Mouse (Mus musculus): ENCODE measurements around the gene Lrrc8e. TPM values are rescaled to one million over a fixed set of nuclear protein-coding genes. Genes with fewer than 3 reads are reported as not detected.

Gene Lrrc8e
- polyA plus RNA-seq, 1 experiment from 2014 or later: 2.8 TPM

DNA sequence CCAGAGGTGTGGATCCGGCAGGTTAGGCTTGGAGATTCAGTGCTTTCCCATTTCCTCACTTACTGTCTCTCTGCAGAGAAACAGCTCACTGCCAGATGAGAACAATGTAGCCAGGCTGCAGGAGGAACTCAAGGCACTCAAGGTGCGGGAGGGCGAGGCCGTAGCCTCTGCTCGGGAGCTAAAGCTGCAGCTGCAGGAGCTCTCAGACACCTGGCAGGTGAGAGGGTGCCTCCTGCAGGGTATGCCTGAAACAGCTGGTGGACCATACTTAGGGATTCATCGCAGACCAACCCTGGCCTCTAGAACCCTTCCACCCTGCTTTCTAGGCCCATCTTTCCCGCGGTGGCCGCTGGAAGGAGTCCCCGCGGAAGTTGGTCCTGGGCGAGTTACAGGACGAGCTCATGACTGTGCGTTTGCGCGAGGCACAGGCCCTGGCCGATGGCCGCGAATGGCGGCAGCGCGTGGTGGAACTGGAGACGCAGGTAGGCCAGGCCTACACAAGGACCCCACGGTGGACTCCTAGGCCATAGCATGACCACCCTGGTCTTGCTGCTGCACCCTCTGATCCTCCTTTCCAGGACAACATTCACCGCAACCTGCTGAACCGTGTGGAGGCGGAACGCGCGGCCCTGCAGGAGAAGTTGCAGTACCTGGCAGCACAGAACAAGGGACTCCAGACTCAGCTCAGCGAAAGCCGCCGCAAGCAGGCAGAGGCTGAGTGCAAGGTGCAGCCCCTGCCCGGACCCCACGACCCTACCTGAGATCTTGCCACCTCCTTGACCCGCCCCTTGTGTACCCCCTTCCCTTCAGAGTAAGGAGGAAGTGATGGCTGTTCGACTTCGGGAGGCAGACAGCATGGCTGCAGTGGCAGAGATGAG, 21.1 kb upstream of the Lrrc8e start:
- H3K4me2 ChIP-seq (ENCODE audit: low read depth, low read length): peak overlapping the region; percentile 45
- H3K9ac ChIP-seq (ENCODE audit: low read depth, low read length): peak overlapping the region; percentile 58
- H3K27ac ChIP-seq (ENCODE audit: low read length): no peak overlapping the region
- peaks cover 7% of the 10 kb centered on the region for H3K27me3 ChIP-seq (replicated peaks; ENCODE audit: control insufficient read depth, insufficient read depth, low read length)
- no peaks in the 10 kb centered on the region for H3K36me3 ChIP-seq (ENCODE audit: control insufficient read depth, insufficient read depth, low read length)
- ATAC-seq: peak; percentile 48
- peaks cover 24% of the 10 kb centered on the region for H3K4me1 ChIP-seq (ENCODE audit: control insufficient read depth, insufficient read depth, low read length)
- H3K9me3 ChIP-seq (ENCODE audit: control insufficient read depth, low read length): peaks cover 3% of the 10 kb centered on the region; the same call in 1 of the 2 replicates
- peak overlapping the region; percentile 23 for H3K4me3 ChIP-seq (ENCODE audit: low read length)
- 38% methylated on average over 38 of the region's 38 CpGs for WGBS

- peak overlapping the region; percentile 23 for H3K4me3 ChIP-seq (ENCODE audit: low read length)
- peaks cover 7% of the 10 kb centered on the region for H3K27me3 ChIP-seq (replicated peaks; ENCODE audit: control insufficient read depth, insufficient read depth, low read length)
- H3K9ac ChIP-seq (ENCODE audit: low read depth, low read length): peak overlapping the region; percentile 58
- ATAC-seq: peak; percentile 69
- 23% methylated on average over 44 of the region's 44 CpGs for WGBS
- peak overlapping the region; percentile 45 for H3K4me2 ChIP-seq (ENCODE audit: low read depth, low read length)
- no peaks in the 10 kb centered on the region for H3K36me3 ChIP-seq (ENCODE audit: control insufficient read depth, insufficient read depth, low read length)
- H3K9me3 ChIP-seq (ENCODE audit: control insufficient read depth, low read length): peaks cover 3% of the 10 kb centered on the region; the same call in 1 of the 2 replicates
- peaks cover 28% of the 10 kb centered on the region for H3K4me1 ChIP-seq (ENCODE audit: control insufficient read depth, insufficient read depth, low read length)
- H3K27ac ChIP-seq (ENCODE audit: low read length): peak overlapping the region; percentile 82
These were observed 20.2 kb upstream of the Lrrc8e start for GRCm38 (mm10) chr8:4206182-4207015.

DNA sequence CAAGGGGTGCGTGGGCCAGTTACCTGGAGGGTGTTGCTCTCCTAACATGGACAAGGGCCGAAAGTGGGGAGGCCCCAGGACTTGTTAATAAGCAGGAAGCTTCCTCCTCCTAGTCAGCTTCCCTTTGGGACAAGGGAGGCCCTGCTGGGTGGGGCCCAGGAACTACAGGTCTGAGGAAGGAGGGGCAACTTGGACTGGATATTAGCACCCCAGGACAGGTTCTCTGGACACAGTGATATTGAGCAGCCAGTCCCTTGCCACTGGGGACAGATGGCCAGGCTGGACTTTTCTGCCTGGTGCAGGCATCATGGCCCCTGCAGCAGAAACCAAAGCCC, 19.6 kb upstream of the Lrrc8e start:
- peaks cover 28% of the 10 kb centered on the region for H3K4me1 ChIP-seq (ENCODE audit: control insufficient read depth, insufficient read depth, low read length)
- 52% methylated on average over 2 of the region's 2 CpGs for WGBS
- H3K9ac ChIP-seq (ENCODE audit: low read depth, low read length): peak overlapping the region; percentile 58
- peak overlapping the region; percentile 23; the same call in 1 of the 2 replicates for H3K4me3 ChIP-seq (ENCODE audit: low read length)
- peaks cover 7% of the 10 kb centered on the region for H3K27me3 ChIP-seq (replicated peaks; ENCODE audit: control insufficient read depth, insufficient read depth, low read length)
- peak; percentile 64 for ATAC-seq
- H3K9me3 ChIP-seq (ENCODE audit: control insufficient read depth, low read length): peaks cover 3% of the 10 kb centered on the region; the same call in 1 of the 2 replicates
- H3K36me3 ChIP-seq (ENCODE audit: control insufficient read depth, insufficient read depth, low read length): no peaks in the 10 kb centered on the region
- peak overlapping the region; percentile 82 for H3K27ac ChIP-seq (ENCODE audit: low read length)
- peak overlapping the region; percentile 45 for H3K4me2 ChIP-seq (ENCODE audit: low read depth, low read length)

- Histone ChIP-seq H3K4me1 (ENCODE audit: control insufficient read depth, insufficient read depth, low read length) (peaks cover 50% of the 10 kb centered on the region), H3K4me2 (ENCODE audit: low read depth, low read length) (no peak overlapping the region), H3K27ac (ENCODE audit: low read length) (no peak overlapping the region), H3K27me3 (replicated peaks; ENCODE audit: control insufficient read depth, insufficient read depth, low read length) (peaks cover 5% of the 10 kb centered on the region; the same call in 1 of the 2 replicates), H3K4me3 (ENCODE audit: low read length) (no peak overlapping the region), H3K36me3 (ENCODE audit: control insufficient read depth, insufficient read depth, low read length) (no peaks in the 10 kb centered on the region), H3K9ac (ENCODE audit: low read depth, low read length) (no peak overlapping the region), H3K9me3 (ENCODE audit: control insufficient read depth, low read length) (peaks cover 3% of the 10 kb centered on the region; the same call in 1 of the 2 replicates)
- 79% methylated on average over 6 of the region's 6 CpGs for WGBS
- ATAC-seq: no peak
These were observed 15.5 kb upstream of the Lrrc8e start for GRCm38 (mm10) chr8:4211097-4211496.

- under 1% methylated on average over 25 of the region's 25 CpGs for WGBS
- Histone ChIP-seq H3K27ac (ENCODE audit: low read length) (peak overlapping the region; percentile 83), H3K4me1 (ENCODE audit: control insufficient read depth, insufficient read depth, low read length) (peaks cover 42% of the 10 kb centered on the region), H3K4me2 (ENCODE audit: low read depth, low read length) (peak overlapping the region; percentile 98), H3K9me3 (ENCODE audit: control insufficient read depth, low read length) (peaks cover 3% of the 10 kb centered on the region; the same call in 1 of the 2 replicates), H3K4me3 (ENCODE audit: low read length) (peak overlapping the region; percentile 58), H3K36me3 (ENCODE audit: control insufficient read depth, insufficient read depth, low read length) (no peaks in the 10 kb centered on the region), H3K27me3 (replicated peaks; ENCODE audit: control insufficient read depth, insufficient read depth, low read length) (peaks cover 10% of the 10 kb centered on the region; the same call in 1 of the 2 replicates), H3K9ac (ENCODE audit: low read depth, low read length) (peak overlapping the region; percentile 72)
- peak; percentile 14 for ATAC-seq
These were observed 13.8 kb upstream of the Lrrc8e start for GRCm38 (mm10) chr8:4212809-4213209.

- peak; percentile 74 for ATAC-seq
- peak overlapping the region; percentile 83 for H3K27ac ChIP-seq (ENCODE audit: low read length)
- peaks cover 3% of the 10 kb centered on the region; the same call in 1 of the 2 replicates for H3K9me3 ChIP-seq (ENCODE audit: control insufficient read depth, low read length)
- peak overlapping the region; percentile 98 for H3K4me2 ChIP-seq (ENCODE audit: low read depth, low read length)
- H3K36me3 ChIP-seq (ENCODE audit: control insufficient read depth, insufficient read depth, low read length): no peaks in the 10 kb centered on the region
- WGBS: 5% methylated on average over 18 of the region's 18 CpGs
- peak overlapping the region; percentile 58 for H3K4me3 ChIP-seq (ENCODE audit: low read length)
- peak overlapping the region; percentile 72 for H3K9ac ChIP-seq (ENCODE audit: low read depth, low read length)
- H3K4me1 ChIP-seq (ENCODE audit: control insufficient read depth, insufficient read depth, low read length): peaks cover 42% of the 10 kb centered on the region
- H3K27me3 ChIP-seq (replicated peaks; ENCODE audit: control insufficient read depth, insufficient read depth, low read length): peaks cover 11% of the 10 kb centered on the region; the same call in 1 of the 2 replicates
These were observed 13.2 kb upstream of the Lrrc8e start for GRCm38 (mm10) chr8:4213210-4214005.

- WGBS: 8% methylated on average over 33 of the region's 33 CpGs
- Histone ChIP-seq H3K36me3 (ENCODE audit: control insufficient read depth, insufficient read depth, low read length) (no peaks in the 10 kb centered on the region), H3K9ac (ENCODE audit: low read depth, low read length) (peak overlapping the region; percentile 72), H3K9me3 (ENCODE audit: control insufficient read depth, low read length) (peaks cover 2% of the 10 kb centered on the region; the same call in 1 of the 2 replicates), H3K4me3 (ENCODE audit: low read length) (peak overlapping the region; percentile 58), H3K27me3 (replicated peaks; ENCODE audit: control insufficient read depth, insufficient read depth, low read length) (peaks cover 11% of the 10 kb centered on the region; the same call in 1 of the 2 replicates), H3K4me1 (ENCODE audit: control insufficient read depth, insufficient read depth, low read length) (peaks cover 42% of the 10 kb centered on the region), H3K4me2 (ENCODE audit: low read depth, low read length) (peak overlapping the region; percentile 98), H3K27ac (ENCODE audit: low read length) (peak overlapping the region; percentile 83)
- peak; percentile 81 for ATAC-seq
These were observed 12.3 kb upstream of the Lrrc8e start for GRCm38 (mm10) chr8:4214006-4214980.

- Histone ChIP-seq H3K9me3 (ENCODE audit: control insufficient read depth, low read length) (no peaks in the 10 kb centered on the region; the same call in 1 of the 2 replicates), H3K4me3 (ENCODE audit: low read length) (peak overlapping the region; percentile 57), H3K27me3 (replicated peaks; ENCODE audit: control insufficient read depth, insufficient read depth, low read length) (peaks cover 11% of the 10 kb centered on the region; the same call in 1 of the 2 replicates), H3K4me2 (ENCODE audit: low read depth, low read length) (peak overlapping the region; percentile 96), H3K27ac (ENCODE audit: low read length) (no peak overlapping the region), H3K9ac (ENCODE audit: low read depth, low read length) (peak overlapping the region; percentile 71), H3K36me3 (ENCODE audit: control insufficient read depth, insufficient read depth, low read length) (no peaks in the 10 kb centered on the region), H3K4me1 (ENCODE audit: control insufficient read depth, insufficient read depth, low read length) (peaks cover 36% of the 10 kb centered on the region)
- 9% methylated on average over 18 of the region's 18 CpGs for WGBS
- no peak for ATAC-seq
These were observed 10.3 kb upstream of the Lrrc8e start for GRCm38 (mm10) chr8:4216296-4216695.
